Mouse (Mus musculus): ENCODE data around the gene Rasa3.

Gene Rasa3

DNA sequence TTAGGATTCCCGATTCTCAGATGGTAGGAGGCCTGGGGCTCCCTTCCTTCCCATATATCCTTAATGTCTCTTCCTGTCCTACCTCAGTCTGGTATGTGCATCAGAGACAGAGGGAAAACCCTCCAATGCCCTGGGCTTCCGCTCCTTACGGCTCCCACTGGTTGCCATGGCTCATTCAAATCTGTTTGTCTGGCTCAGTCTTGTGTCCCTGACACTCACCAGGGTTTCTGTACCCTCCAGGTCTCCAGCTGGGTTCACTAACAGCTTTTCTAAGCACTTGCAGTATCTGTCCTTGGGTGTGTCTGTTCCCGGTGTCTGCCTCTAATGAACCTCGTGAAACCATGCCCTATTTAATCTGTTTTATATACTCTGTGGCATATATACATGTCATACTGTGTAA lies 135.9 kb downstream of the Rasa3 start:
- DNase-seq = no peak

DNA sequence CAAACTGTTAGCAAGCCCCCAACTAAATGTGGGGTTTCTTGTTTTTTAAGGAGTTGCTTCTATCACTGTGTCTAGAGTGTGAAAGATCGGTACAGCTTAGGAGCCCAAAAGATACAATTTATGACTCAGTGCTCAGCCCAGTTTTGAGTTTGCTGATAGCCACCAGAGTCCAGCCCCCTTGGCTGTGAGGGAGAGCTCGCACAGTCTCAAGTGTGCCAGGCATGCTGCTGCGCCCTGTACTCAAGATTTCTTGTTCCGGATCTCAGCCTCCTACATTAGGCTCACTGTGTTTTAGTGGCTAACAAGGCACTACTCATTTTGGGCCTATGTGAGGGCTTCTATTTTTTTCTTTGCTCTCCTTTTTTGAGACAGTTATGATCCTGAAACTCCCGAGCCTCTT lies 137.3 kb downstream of the Rasa3 start:
- DNase-seq = no peak

DNA sequence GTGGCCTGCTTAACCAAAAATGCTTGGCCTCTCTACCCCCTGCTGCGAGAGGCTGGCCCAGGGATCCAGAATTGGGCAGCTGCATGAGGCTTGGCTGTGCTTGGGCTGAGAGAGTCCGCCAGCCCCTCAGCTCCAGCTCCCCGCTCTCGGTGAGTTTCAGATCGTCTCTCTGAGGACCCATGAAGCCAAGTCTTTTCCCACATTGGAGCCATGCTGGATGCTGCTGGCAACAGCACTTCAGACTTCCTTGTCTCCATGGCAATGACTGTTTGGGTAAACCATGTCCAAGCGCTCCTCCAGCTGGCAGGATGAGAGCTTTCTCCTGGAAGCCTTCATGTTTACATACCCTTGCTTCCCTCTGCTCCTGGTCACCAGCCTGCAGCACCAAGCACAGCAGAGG lies 138.6 kb downstream of the Rasa3 start:
- DNase-seq = no peak

DNA sequence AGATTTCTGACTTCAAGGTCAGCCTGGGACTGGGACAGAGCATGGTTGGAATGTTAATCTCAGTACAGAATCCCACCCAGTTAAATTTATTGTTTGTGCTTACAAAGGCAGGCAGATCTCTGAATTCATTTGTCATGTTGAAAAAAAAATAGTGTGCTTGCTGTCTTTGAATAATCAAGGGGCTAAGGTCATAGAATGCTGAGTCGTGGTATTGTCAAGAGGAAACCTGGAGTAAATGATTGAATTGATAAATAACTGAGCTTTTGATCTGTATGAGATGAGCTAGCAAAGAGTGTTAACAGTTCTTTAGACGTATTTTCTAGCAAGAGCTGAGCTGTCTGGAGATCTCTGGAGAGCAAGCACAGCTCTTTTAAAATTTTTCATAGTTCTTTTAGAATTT lies 140.3 kb downstream of the Rasa3 start:
- no peak for DNase-seq

DNA sequence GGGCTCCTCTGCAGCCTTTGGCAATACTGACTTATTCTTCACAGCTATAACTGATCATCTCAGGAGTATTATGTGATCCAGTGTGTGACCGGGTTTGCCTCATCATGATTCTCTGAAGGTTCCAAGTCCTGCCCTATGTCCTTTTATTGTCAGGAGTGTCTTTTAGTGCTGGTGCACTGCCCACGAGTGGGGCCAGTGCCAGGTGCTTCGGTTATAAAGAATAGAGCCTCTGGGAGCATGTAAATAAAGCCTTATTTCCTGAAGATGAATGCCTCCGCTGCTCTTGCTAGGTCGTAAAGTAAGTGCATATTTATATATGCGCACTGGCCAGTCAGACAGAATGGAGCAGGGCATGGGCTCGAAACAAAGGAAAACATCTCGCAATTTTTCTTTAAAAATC lies 144.3 kb downstream of the Rasa3 start:
- DNase-seq = no peak

DNA sequence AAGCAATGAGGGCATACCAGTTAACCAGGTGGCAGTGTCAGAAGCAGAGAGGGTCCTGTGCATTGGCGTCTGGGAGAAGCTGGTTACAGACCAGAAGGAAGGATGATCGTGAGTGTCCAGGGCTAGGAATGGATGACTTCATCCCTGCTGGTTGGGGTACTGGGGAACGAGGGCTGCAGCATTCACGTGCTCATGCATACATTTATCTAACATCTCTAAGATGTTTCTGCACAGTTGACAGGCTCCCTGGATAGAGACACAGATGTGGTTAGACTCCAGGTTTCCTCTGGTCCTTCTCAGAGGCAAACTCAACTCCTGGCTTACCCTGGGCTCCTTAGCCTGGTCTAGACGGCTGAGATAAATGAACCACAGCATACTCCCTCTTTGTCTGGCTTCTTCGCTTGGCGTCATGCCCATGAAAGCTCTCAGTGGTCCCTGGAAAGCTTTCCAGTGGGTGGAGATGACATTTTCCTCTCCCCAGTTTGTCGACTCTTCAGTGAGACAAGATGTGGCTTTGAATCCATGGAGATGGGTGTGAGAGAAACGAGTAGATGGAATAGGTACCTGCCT lies 145.7 kb downstream of the Rasa3 start:
- no peak for DNase-seq

DNA sequence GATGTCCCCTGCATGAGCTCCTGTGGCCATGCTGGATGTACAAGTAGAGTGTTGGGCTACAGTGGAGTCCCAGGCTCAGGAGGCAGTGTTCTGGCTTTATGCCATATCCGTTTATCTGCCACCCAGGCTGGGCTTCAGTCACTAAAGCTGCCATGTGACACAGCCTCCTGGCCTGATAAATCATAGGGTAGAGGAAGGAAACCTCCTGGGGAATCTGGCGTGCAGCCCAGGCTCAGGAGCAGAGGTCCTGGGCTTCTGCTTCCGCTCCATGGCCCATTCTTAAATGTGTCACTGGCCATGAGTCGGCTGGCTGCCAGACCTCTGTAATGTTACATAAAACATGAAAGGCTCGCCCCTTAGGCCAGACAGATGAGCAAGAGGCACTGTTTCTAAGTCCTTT lies 146.5 kb downstream of the Rasa3 start:
- DNase-seq = peak; percentile 90

DNA sequence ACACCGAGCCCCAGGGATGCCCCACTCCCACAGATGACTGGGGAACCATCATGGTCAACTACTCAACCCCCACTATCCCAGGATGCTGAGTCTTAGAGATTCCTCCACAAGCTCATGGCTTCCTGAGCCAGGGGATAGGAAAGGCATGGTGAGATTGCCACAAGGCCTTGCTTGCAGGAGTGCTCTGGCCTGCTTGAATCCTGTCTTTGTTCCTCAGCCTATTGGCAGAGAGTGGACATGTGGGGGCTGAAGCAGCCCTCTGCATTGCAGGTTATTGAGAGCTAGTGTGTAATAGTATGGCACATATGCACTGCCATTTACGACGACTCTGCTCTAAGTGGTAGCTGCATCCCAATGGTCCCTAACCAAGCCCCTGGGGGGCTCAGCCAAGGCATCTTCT lies 147.0 kb downstream of the Rasa3 start:
- DNase-seq = no peak

DNA sequence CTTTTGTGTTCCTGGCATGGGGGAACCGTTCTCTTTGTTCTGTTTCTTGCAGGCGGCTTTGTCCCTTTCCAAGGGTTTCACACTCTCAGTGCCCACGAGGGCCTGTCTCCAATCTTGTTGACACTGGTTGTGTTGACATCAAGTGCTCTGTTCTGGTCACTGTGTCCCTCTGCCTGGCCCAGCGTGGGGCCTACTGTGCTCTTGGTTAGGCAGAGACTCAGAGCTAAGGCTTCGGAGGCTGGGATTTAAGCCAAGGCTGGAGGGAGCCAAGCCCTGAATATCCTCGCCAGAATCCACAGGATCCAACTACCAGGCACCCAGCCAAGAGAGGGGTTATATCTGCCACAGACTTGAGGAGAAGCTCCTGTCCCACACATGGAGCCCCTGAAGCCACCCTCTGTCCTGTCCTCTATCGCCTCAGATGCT lies 147.5 kb downstream of the Rasa3 start:
- DNase-seq = peak; percentile 90

DNA sequence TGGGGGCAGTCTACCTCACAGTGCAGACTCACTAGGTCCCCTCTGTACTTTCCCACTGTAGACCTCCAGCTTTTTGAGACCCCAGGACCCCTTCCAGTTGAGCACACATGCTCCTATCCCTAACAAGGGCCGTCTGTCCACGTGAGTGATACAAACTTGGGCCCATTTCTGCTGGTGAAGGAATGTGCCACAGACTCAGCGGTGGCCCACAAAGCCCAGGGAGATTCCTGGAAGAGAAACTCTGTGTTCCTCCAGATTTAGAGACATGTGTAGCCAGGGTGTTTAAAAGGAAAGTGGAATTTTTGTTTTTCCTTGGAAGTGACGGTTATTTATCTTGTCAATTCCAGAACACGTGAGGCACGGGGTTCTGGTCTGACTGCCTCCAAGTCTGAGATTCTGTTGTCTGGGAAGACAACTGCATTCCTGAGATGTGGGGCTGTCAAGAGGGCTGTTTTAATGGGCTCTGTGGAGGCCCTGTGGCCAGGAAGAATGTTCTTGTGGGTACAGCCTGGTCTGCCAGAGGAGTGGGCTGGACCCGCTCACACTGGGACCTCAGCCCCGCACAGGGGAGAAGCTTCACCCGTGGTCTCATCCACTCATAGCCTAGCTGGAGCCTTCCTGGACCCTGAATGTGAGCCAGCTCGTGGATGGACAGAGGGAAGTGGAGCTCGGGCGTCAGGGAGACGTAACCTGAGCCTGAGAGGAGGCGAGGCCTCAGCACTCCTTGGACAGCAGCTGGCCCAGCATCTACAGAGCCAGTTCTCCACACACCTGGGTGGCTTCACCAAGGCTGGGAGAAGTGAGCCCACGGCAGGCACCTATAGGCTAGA lies 148.2 kb downstream of the Rasa3 start:
- no peak for DNase-seq

DNA sequence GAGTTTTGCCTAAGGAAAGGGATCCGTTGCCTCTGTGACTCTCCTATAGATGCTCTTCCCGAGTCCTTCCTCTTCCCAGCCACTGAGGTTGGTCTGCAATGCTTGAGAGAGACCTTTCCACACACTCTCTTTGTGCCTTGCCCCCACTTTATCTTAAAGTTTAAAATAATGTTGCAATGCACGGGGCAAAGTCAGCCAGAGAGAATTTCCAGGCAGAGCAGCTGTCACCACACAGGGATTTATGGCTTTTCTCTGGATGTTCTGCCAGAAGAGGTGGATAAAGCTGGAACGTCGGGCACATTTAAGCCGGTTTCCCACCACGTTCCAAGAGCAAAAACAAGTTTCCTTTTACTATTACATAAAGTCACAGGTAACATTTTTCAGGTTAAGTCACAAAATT lies 156.0 kb downstream of the Rasa3 start:
- no peak for DNase-seq

DNA sequence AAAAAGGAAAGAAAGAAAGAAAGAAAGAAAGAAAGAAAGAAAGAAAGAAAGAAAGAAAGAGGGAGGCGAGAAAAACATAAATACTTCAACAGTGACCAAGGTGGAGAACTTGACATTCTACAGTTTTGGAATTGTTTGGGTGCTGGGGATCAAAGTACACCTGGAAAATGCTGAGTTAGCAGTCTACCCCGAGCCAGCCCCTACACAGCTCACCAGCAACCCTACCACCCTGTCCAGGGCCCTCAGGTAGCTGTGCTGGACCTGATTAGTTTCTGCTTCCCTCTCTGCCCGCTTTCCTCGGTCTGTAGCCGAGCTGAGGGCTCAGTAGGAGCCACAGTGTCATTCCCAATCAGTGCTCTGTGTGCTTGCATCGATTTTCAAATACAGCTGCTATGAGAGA lies 157.1 kb downstream of the Rasa3 start:
- no peak for DNase-seq

DNA sequence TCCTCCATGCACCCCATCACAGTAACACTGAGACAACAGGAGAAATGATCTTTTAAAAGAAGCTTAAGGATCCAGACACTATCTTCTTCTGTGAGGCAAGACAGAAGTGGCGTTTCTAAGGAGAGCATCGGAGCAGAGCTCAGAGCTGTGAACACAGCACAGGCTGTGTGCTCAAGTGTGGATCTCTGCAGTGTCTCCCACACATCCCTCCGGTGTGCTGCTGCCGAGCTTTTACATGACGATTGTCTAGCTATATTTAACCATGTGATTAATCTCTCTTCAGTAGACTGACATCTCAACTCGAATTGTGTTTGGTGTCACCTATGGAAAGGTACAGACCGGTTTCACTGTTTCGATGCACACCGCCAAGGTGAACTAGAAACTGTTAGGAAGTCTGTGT lies 157.9 kb downstream of the Rasa3 start:
- DNase-seq = no peak

DNA sequence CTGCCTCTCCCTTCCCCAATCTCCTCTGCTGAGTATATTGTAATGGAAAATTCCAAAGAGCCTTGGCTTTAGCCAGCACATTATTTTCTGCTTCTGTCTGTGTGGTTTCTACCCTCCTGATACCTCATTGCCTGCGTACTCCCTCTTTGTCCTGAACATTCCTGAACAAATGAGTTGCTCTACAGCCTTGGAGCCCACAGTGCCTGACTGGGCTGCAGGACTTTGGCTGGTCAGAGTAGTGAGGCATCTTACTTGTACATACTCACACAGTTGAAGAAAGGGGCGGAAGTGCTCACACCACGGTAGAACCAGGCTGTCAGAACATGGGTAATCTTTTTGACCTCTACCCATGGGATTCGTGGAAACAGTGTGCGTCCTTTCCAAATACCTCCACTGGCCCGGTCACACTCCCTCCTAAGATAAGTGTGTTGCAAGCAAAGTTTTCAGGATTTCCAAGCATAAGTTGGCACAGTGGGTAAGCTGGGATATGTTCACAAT lies 160.1 kb downstream of the Rasa3 start:
- no peak for DNase-seq
